Mouse (Mus musculus): ENCODE data around the gene Slc3a1.

Gene Slc3a1

GRCm38 (mm10) chr17:85090120-85091099, 62.2 kb downstream of the Slc3a1 start, which contains the start of the genes Prepl and Camkmt:
Gene Prepl, minus strand, starts transcription at chr17:85090241.
Gene Camkmt, plus strand, starts transcription at chr17:85090552.
- DNase-seq, result peak; percentile 98

DNA sequence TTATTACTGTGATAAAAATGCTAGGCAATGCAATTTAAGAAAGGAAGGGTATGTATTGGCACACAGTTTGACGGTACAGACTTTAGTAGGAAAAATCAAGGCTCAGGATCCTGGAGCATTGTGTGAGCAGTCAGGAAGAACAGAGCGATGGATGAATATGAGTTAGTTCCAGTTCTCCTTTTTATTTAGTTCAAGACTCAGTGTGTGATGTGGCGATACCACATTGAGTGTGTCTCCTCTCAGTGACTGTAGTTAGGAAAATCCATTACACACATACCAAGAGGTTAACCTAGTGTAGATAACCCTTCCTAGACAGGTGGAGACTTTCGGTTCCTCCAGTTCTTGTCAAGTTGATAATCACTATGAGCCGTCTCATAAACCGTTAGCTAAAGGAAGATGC, 63.6 kb downstream of the Slc3a1 start:
- no peak for DNase-seq

DNA sequence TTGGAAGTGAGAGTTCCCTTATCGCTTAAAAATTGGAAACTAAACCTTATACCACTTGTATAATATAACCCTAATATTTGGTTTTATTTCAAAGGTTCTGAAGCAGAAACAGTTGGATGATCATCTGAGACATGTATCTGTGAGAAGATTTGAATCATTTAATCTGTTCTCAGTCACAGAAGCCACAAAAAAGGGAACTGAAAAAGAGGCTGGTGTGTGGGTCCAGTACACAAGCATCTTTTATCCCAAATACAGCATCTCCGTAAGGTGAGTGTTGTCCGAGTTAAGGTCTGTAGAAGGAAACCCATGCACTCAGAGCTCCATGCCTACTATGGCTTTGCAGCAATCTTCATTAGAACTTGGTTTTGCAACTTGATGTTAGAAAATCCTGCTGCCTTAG, 68.2 kb downstream of the Slc3a1 start:
- no peak for DNase-seq

DNA sequence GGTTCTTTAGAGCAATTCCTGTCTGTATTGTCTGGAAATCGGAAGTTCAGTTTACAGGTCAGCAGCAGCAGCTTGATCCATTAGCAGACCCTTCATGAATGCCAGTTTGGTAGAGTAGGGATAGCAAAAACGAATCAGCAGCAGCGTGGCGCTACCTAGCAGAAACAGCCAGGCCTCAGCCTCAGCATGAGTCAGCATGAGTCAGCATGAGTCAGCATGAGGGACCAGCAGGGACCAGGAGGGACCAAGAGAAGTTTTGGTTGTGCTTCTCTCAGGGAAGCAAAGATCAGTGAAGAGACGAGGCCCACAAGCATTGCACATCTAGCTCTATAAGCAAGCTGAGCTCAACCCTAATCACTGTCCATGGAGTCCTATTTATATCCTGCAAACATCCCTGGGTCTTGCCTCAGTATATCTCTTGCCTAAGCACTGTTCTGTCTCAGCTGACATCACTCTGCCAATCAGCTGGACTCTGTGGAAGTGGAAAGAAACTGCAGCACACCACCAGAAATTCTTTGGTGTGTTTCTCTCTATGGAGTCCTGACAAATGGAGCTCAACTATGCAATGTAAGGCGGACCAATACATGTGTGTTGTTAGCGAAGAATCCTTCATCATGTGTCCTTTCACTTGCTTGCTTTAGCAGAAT, 70.6 kb downstream of the Slc3a1 start:
- no peak for DNase-seq

DNA sequence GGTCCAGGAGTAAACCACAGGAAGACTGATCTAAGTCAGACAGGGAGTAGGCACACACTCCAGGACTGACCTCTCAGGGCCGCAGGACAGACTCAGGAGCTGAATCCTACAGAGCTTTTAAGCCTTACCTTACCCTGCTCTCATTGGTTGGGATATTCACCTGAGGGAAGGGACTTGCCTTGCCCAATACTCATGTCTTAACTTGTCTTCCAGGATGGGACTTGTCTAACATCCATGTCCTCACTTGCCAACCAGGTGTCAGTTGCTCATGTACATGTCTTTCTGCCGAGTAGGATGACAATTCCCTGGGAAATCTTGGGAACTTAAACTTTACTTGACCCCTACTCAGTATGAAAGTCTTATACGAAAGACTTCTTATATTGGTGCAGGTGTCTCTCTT, 72.1 kb downstream of the Slc3a1 start:
- DNase-seq, result no peak

DNA sequence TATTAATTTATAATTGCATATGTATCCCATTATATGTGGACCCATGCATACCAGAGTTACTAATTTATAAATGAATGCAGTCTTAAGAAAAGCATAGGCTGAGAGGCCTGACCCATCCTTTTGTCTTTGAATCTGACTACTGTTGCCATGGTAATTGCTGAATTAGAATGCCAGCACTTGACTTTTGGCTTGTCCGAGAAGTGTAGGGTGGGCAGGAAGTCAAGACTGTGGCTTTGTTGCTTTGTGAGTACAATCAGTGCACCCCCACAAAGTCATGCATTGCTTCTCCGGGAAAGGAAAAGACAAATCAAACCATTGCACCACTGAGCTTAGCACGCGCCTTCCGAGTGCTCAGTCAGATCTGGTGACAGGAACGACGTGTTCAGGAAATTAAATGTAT, 73.6 kb downstream of the Slc3a1 start:
- no peak for DNase-seq

- no peak for DNase-seq
Observed at GRCm38 (mm10) chr17:85103310-85103709, 75.1 kb downstream of the Slc3a1 start.

- no peak for DNase-seq
Observed at GRCm38 (mm10) chr17:85110640-85111039, 82.5 kb downstream of the Slc3a1 start.

GRCm38 (mm10) chr17:85113441-85113840, 85.3 kb downstream of the Slc3a1 start:
- DNase-seq, result no peak

All from cerebellum, adult 9-10 months (tissue).